Mouse (Mus musculus): Measurements from ENCODE around the gene Npb. TPM values are rescaled to one million over a fixed set of nuclear protein-coding genes. Genes with fewer than 3 reads are reported as not detected.
A peak's percentile ranks its signal among the peaks of the same experiment; 100 is the strongest.
"Not testable (repeated sequence)": the region's sequence is repeated elsewhere in the genome, so short reads cannot be mapped to it uniquely, and the experiment has no call there.

Npb gene
- total RNA-seq, 2 experiments from 2014 or later = not detected

DNA sequence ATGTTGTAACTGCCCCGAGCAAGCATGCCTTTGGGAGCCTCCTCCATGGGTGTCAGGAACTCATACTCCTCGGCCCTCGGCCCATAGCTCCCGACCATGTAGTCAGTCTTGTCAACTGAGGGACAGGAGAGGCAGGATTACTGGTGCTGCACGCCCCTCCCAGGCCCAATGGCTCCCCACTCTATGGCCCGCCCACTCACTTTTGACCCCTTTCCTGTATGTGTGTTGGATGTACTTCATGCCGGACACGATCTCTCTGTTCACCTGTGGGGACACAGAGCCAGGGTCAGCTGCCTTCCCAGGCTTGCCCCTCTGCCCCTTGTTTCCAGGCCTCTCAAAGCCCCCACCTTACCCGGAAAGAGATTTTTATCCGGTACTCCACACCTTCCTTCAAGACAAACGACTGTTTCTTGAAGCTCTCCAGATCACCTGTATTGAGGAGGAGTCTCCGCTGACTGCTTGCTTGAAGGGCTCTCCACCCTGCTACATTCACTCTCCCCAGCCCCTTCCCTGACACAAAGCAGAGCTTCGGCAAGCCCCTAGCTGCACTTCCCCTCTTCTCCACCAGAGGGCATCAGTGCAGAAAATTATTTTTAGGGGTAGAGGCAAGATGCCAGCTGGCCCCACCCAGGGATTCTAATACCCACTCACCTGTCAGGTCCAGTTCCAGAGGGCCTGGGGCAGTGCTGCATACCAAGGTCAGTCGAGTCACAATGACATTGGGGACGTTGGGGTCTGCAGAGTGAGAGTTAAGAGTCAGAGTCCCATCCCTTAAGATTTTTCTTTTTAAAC is 28.8 kb upstream of the Npb start:
- DNase-seq = peak; percentile 81

DNA sequence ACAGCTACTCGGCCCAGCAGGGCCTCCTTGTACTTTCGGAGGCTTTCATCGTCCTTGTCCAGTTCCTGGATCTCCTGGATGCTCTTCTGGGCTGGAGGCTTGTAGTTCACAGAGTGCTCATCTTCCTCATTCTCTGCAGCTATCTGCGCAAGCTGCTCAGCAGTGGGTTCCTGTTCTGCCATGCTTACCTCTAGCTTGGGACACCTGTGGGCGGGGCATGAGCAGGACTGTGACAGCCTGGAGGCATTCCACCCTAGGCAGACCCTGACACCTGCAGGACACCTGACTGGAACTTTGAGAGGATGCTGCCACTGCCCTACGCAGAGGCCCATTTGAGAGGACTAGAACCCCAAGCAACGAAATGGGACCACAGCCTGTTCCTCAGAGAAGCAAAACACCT is 28.1 kb upstream of the Npb start:
- DNase-seq = no peak

DNA sequence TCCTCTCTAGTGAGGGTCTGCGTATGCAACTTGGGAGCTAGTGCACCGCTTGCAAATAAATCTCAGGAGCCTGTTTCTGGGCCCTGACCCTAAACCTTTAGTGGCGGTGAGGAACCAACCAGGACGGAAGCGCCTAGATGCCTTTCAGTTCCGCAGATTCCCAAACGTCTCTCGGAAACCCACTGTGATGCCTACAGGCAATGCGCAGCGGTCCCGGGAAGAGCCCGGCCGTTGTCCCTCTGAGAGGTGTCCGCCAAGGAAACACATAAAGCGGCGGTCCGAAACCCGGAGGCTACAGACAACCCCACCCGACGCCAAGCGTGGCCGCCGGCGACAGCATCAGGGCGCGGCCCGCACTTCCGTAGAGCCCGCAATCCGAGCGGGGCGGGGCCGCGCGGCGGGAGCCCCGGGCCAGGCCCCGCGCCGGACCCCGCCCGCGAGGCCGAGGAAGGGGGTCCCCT is 27.4 kb upstream of the Npb start:
- DNase-seq = peak; percentile 48

DNA sequence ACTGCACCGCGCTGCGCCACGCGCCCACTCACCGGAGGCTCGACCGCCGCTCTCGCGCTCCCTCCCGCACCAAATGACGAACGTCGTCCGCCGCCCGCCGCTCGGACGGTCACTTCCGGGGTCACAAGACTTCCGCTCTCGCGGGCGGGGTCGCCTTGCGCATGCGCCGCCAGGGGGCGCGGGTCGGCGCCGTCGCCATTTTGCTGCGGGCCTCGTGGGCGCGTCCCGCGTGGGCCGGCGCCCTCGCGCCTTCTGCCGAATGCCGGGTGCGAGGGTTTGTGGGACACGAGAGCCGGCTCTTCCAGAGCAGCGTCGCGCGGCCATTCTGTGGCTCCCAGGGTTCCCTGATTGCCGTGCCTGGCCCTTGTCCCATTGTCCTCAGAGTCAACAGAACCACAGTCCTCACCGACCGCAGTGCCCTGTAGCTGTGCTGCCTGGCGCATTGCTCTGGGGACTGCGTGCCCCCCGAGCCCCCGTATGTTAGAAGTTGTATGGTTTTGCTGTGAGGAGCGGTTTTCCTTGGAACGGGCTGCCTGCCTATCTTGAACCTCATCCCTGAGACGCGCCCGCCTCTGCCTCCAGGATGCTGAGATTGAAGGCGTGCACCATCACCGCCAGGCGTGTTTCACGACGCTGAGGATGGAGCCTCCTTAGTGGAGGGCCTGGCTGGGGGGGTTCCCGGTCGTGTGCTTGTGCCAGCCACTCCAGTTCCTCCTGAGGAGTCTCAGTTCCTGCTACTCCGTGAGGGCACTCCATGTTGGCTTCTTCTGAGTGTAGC is 26.6 kb upstream of the Npb start, which contains the start of gene Arhgdia:
Gene Arhgdia, minus strand, starts transcription at position 135 of the 778 bp plus-strand sequence.
- peak; percentile 92 for DNase-seq

DNA sequence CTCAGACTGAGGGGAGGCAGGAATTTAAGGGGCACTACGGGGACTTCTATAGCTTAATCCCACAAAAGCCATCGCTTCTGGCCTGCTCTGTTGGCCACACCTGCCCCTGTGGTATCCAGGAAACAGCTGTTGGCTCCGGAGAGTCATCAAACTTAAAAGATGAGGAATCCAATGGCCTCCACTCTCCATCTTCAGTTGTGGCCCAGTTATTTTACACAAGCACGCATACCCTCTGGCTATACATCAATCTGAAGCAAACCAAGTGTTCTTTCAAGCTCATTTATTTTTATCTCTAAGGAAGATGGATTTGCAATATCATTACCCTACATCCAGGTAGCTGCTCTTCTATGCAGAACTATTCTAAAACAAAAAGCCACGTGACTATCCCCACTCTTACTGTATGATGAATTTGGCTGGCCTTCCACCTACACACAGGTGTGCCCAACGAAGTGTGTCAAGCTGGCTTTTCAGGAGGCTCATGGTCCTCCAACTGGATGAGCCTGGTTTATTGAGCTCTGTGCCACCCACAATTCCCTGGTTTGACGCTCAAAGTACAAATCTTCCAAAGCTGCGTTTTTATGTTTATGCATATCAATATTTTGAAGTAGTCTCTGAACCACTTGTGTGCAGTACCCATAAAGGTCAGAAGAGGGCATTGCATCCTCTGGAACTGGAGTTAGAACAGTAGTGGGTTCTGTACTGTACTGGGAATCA is 25.9 kb upstream of the Npb start:
- no peak for DNase-seq

DNA sequence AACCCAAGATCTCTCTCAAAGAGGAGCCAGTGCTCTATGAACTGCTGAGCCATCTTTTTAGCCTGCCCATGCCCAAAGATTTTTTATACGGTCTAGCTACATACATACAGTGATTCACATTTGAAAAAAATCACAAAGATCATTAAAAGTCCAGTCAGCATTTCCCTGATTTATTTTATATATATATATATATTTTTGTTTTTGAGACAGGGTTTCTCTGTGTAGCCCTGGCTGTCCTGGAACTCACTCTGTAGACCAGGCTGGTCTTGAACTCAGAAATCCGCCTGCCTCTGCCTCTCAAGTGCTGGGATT is 25.3 kb upstream of the Npb start:
- not testable (repeated sequence) for DNase-seq

DNA sequence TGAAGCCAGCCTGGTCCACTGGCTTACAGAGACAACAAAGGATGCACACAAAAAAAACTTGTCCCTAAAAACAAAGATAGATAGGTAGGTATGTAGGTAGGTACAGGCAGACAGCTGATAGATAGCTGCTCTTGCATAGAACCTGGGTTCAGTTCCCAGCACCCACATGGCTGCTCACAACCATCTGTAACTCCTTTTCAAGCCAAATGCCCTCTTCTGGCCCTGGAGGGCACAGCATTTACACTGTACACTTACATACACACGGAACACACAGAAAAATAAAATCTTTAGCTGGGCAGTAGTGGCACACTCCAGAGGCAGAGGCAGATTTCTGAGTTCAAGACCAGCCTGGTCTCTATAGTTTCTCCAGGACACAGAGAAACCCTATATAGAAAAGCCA is 24.3 kb upstream of the Npb start:
- DNase-seq = no peak

DNA sequence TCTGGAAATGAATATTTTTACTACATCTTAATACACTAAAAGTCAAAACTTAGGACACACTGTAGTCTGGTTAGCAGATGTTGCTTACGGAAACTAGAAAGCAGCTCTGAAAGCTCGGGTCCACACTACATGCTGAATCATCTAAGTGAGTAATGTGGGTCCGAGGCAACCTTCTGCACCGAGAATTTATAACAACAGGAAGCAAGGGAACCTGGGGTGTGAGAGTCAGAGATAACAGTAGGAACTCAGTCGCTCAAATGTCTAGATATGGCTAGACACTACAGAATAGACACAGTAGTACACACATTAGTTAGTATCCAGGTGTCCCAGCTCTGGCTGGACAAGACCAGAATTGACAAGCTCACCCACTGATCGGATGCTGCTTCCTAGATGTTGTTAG is 19.7 kb upstream of the Npb start:
- DNase-seq = no peak

DNA sequence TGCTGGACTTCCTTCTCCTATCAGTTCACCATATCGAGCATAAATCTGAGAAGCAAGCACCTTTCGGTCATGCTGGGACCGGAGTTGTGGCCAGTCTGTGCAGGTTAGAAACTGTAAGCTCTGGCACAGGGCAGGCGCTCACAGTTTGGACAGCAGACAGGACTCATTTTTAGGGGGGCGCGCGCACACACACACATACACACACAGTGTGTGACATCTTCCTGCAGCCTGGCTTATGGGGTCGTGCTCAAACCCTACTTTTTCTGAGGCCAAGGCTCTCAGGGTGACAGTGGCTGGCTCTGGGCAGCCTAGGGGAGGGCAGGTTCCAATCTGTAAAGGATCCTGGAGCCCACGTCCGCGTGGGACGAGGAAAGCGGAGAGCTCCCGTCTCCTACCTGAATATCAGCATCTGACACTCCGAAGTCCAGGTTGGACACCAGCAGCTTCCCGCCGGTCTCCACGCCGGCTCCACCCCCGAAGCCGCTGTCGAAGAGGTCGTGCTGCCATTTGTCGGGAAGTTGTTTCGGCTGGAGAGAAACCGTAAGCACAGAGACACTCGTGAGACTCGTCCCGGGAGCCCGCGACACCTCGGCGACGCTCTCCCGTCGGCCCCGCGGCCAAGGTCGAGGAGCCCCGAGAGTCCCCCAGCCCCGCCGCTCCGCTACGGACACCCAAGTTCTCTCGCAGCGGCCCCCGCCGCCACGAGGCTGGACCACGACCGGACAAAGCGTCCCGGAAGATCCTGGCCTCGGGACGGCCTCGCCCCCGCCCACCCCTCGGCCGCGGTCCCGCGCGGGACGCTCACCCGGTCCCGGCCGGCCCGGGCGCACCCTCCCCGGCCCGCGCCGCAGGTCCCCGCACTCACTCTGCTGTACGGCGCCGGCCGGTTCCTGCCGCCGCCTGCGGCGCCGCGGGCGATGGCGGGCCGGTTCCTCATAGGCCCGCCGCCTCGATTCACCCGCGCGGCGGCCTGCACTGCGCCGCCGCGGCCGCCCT is 10.7 kb upstream of the Npb start:
- DNase-seq = no peak

DNA sequence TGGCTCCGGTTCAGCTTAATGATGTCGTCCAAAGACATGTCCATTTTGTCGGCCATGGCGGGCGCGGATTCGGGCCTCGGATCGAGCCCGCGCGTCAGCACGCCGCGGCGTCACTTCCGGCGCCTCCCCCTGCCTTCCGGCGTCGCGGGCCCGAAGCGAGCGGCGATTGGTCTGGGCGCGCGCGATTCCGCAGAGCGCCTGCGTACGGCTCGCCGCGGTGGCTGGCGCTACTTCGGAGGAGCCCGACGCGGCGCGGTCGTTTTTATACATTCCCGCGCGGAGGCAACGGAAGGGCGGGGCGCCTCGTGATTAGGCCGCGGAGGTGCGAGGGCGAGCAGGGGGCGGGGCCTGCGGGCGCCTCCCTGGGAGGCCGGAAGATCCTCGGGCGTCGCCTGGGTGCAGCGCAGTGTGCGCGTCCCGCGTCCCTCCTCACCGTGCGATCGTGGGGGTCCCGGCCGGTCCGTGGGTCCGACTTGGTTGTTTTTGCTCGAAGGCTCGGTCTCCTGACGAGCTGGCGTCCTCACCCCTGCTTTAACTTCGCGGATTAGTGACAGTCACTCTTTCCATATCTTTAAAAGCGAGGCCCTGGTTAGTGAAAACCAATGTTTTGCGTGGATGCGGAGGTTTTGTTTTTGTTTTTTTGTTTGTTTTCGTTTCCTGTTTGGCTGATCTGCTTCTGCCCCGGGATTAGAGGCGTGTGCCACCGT is 9.8 kb upstream of the Npb start, which contains the start of the genes Alyref and Anapc11:
Gene Alyref, minus strand, starts transcription at position 83 of the 707 bp plus-strand sequence.
Gene Anapc11, plus strand, starts transcription at position 139 of the 707 bp plus-strand sequence.
- DNase-seq = peak; percentile 96

DNA sequence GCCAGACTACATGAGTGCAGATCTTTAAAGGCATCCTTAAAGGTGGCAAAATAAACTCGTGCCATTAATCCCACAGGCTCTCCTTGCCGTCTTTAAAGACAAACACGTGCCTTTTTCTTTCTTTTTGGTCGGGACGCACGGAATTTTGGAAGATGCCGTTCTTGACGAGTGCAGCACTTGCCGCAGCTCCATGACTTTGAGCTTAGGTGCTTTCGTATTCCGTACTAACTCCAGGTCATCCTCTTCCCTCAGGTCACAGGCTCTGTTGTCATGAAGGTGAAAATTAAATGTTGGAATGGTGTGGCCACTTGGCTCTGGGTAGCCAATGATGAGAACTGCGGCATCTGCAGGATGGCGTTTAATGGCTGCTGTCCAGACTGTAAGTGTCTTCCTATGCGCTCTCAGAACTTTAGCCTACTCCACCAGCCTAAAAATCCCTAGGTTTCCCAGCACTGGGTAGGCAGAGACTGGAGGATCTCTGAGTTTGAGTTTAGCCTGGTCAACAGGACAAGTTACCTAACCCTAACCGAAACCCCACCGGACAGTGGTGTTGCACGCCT is 9.2 kb upstream of the Npb start:
- no peak for DNase-seq

DNA sequence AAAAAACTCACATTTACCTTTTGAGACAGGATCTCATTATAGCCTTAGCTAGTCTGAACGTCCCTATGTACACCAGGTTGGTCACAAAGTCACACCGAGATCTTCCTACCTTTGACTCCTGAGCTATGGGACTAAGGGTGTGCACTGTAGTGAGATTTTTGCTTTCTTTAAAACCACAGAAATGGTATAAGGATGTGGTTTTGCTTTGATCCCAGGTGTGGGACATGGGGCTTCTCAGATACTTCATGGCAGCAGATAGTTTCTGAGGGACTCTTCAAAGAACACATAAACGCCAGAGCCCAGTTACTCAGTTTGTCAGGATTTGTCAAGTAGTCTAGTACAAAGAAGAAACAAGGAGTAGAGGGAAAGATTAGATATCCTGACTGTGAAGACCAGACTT is 7.6 kb upstream of the Npb start:
- DNase-seq = no peak

DNA sequence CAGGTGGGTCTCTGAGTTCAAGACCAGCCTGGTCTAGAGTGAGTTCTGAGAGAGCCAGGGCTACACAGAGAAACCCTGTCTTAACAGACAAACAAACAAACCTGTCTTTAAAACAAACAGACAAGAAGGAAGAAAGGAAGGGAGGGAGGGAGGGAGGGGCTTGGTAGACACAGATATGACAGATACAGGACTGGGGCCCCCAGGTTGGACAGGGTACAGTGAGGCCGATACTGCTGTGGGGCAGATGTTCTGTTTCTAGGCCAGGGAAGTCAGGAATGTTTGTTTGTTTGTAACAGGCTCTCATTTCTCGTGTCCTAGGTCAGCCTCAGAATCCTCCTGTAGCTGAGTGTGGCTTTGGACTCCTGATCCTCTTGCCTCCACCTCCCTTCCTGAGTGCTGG is 4.7 kb upstream of the Npb start:
- DNase-seq = no peak

DNA sequence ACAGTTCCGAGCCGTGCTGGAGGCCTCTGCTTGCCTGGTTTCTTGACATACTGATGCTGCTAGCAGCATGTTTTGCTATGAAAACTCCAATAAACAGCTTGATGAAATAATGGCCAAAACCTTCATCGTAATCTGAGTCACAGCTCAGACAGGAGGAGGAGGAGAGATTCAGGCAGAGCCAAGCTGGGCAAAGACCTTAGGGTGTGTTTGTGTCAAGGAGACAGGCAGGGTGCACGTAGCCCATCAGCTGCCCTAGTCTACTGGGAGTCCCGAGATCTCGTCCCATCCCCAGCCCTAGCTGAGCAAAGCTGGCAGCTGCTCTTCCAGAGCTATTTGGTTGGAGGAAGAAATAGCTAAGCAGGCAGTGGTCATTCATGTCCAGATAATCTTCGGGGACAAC is 2.6 kb upstream of the Npb start:
- DNase-seq = no peak

DNA sequence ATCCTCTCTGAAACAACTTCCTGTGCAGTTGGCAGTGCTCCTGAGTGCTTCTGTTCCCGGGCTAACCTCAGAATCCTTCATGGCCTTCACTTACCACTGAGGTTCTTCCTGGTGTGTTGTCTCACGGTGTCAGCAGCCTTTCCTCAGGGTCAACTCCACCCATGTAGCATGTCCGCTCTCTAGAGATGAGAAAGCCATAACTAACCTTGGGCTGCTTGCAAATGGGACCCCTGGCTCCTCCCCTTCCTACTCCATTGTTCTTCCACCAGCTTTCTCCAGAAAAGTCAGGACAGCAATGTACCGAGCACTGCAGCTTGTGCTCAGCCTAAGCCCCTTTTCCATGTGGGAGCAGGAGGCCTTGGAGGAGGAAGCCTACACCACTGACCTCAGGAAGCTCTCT is 1.5 kb upstream of the Npb start:
- DNase-seq = no peak

DNA sequence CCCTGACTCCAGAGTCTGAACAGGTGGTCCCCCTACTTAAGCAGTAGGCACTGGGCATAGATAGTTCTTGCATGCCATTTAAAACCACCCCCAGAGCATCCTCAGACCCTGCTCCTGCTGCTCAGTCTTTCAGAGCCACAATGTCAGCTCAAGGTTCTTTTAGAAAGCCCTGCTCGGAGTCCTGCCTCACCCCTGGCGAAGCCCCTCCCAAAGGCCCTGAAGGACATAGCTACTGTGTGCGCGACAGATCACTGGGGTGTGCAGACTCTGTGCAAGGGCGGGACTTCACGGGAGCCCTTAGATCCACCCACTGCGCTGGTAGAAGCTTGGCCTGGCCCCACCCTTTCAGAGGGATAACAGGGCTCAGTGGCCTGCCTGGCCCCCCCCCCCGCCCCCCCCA is 973 bp downstream of the Npb start:
- DNase-seq = no peak

DNA sequence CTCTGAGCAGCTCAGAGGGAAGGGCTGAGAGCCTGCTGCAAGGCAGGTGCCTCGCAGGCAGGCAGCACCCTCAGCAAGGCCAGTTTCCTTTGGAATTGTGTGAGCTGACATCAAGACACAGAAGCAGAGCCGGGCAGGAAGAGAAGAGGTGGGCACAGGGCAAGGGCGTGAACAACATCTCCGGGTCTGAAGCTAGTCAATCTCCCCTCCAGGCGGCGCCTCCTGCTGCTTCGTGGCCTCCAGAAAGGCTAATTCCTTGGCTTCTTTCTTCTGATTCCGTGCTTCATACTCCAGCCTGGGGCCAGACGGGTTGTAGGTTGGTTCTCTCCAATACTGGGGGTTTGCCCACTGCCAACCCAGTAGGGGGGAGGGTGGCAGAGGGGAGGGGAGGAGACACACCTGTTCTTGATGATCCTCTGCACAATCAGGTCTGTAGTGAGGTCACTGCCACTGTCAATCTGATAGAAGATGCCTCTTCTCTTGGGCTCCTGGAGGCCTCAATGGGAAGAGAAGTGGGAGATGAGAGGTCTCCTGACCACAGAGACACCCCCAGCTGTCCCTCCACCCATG is 2.3 kb downstream of the Npb start:
- DNase-seq = no peak

DNA sequence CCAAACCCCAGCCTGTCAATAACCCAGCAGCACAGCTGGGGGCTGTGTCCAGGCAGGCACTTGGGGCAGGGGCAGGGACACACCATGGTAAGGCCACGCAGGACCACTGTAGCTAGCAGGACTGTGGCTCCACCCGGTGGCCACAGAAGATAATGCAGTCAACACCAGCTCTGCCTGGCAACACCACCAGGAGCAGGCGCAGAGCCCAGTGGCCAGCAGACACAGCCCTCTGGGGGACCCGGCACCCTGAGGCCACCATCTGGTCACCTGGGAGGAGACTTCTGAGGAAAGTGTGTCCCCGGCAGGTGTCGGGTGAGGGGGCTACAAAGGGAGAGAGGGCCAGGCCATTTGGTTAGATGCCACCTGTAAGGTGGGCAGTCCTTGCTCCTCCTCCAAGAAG is 4.5 kb downstream of the Npb start:
- peak; percentile 82 for DNase-seq

DNA sequence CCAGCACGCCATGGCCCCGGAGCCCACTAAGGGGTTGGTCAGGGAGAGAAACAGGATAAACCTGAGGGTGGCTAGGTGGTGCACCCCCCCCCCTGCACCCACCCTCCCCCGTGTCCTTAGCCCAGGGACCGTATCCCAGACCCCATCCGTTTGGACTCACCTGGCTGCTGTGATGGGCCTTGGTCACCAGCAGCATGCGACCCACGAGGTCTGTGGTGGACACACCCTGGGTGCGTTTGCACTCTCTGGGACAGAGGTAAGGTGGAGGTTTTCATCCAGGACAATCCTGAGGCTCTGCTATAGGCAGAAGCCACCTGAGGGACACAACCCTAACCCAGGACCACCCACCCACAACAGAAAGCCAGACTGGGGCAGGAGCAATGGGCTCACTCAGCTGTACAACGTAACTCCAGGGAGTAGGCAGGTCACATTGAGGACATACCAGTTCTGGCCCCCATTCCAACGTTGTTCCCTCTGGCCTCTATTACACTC is 5.2 kb downstream of the Npb start:
- DNase-seq = no peak

DNA sequence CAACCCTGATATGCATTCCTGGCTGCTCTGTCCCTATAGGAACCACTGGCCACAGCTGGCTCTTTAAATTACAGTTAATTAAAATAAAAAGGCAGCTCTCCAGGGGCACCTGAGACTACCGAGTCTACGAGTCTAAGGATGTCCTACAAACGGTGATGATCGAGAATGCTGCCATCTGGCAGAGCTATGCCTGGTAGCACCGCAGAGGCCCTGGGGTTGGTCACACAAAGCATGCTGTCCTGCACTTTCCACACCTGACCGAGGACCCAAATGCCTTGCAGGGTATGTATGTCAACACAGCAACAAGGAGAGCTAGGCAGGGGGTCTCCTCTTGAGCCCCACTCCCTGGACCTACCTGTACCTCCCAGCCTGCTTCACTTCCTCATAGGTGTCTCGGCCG is 5.7 kb downstream of the Npb start:
- no peak for DNase-seq
